Mouse (Mus musculus) intestine, embryonic 16.5 days (tissue): Measurements from ENCODE around the gene Adk. TPM values are rescaled to one million over a fixed set of nuclear protein-coding genes. Genes with fewer than 3 reads are reported as not detected.
"Not testable (repeated sequence)": the region's sequence is repeated elsewhere in the genome, so short reads cannot be mapped to it uniquely, and the experiment has no call there.

ENCODE experiments used
- ATAC-seq: fragments of 200-750 bp; cut with Nextera tagmentation; 2 replicates; pipeline ENCODE4 v1.8.0; 2017; ENCODE audit warnings: moderate TSS enrichment, moderate library complexity
- H3K27ac ChIP-seq: fragments of 300-500 bp; sonication (generic); 2 replicates; pipeline ENCODE4 v1.5.1; 2014; ENCODE audit warnings: mild to moderate bottlenecking, low read length
- H3K27me3 ChIP-seq: fragments of 300-500 bp; sonication (generic); replicated peaks from 2 replicates; pipeline ENCODE4 v1.6.1; 2014; ENCODE audit warnings: low read length, control low read depth, mixed read lengths; ENCODE audit not compliant: control insufficient read depth, insufficient read depth
- H3K36me3 ChIP-seq: fragments of 300-500 bp; sonication (generic); 2 replicates; pipeline ENCODE4 v1.6.1; 2014; ENCODE audit warnings: low read length, control low read depth; ENCODE audit not compliant: control insufficient read depth, insufficient read depth
- H3K4me1 ChIP-seq: fragments of 300-500 bp; sonication (generic); 2 replicates; pipeline ENCODE4 v1.6.1; 2014; ENCODE audit warnings: low read length, control low read depth, mixed read lengths; ENCODE audit not compliant: control insufficient read depth, insufficient read depth
- H3K4me2 ChIP-seq: fragments of 300-500 bp; sonication (generic); 2 replicates; pipeline ENCODE4 v1.6.1; 2014; ENCODE audit warnings: low read depth, low read length, control low read depth
- H3K4me3 ChIP-seq: fragments of 300-500 bp; sonication (generic); 2 replicates; pipeline ENCODE4 v1.5.1; 2014; ENCODE audit warnings: mild to moderate bottlenecking, low read length
- H3K9ac ChIP-seq: fragments of 300-500 bp; sonication (generic); 2 replicates; pipeline ENCODE4 v1.6.1; 2014; ENCODE audit warnings: low read depth, low read length
- H3K9me3 ChIP-seq: fragments of 300-500 bp; sonication (generic); 2 replicates; pipeline ENCODE4 v1.6.1; 2016; ENCODE audit warnings: low read length, control low read depth; ENCODE audit not compliant: control insufficient read depth
- WGBS: fragments of 180-500 bp; shearing (Covaris S2); extraction: QIAGEN DNeasy Blood & Tissue Kit; methylation state at CpG from one replicate; pipeline ENCODE4 v1.1.7; 2014; 5-methylcytosine and 5-hydroxymethylcytosine counted together
- polyA plus RNA-seq: library from polyadenylated mRNA; unstranded; fragments of >200 nt; fragmentation: Nextera tagmentation; extraction: Ambion mirVana; gene quantifications from 2 replicates; pipeline ENCODE4 v1.2.1, GENCODE M21; 2015

Gene Adk
- polyA plus RNA-seq, 1 experiment from 2014 or later = 244 TPM

- no peak overlapping the region for H3K4me3 ChIP-seq
- peaks cover 5% of the 10 kb centered on the region for H3K36me3 ChIP-seq
- H3K4me1 ChIP-seq = peaks cover 41% of the 10 kb centered on the region
- no peak overlapping the region for H3K9ac ChIP-seq
- H3K27ac ChIP-seq = no peak overlapping the region
- H3K4me2 ChIP-seq = no peak overlapping the region
- no peaks in the 10 kb centered on the region for H3K9me3 ChIP-seq
- WGBS = 38% methylated on average over 3 of the region's 3 CpGs
- H3K27me3 ChIP-seq = no peaks in the 10 kb centered on the region
- ATAC-seq = no peak
Measured at GRCm38 (mm10) chr14:21088731-21089130, 36.4 kb downstream of the Adk start.

GRCm38 (mm10) chr14:21090400-21090799, 38.0 kb downstream of the Adk start:
- Histone ChIP-seq H3K36me3 (peaks cover 5% of the 10 kb centered on the region), H3K27ac (peak overlapping the region; percentile 80), H3K4me1 (peaks cover 35% of the 10 kb centered on the region), H3K27me3 (no peaks in the 10 kb centered on the region), H3K4me3 (no peak overlapping the region), H3K9me3 (no peaks in the 10 kb centered on the region), H3K9ac (no peak overlapping the region), H3K4me2 (no peak overlapping the region)
- WGBS = 54% methylated on average over 3 of the region's 3 CpGs
- ATAC-seq = peak; percentile 78

- H3K9me3 ChIP-seq = no peaks in the 10 kb centered on the region
- no peak overlapping the region for H3K9ac ChIP-seq
- peak; percentile 79 for ATAC-seq
- H3K4me3 ChIP-seq = no peak overlapping the region
- peaks cover 31% of the 10 kb centered on the region for H3K4me1 ChIP-seq
- 74% methylated on average over 3 of the region's 3 CpGs for WGBS
- no peak overlapping the region for H3K4me2 ChIP-seq
- peaks cover 5% of the 10 kb centered on the region for H3K36me3 ChIP-seq
- H3K27ac ChIP-seq = peak overlapping the region; percentile 59; the same call in 1 of the 2 replicates
- H3K27me3 ChIP-seq = no peaks in the 10 kb centered on the region
Measured at GRCm38 (mm10) chr14:21090930-21091486, 38.6 kb downstream of the Adk start.

- H3K9ac ChIP-seq, H3K9me3 ChIP-seq, H3K36me3 ChIP-seq, H3K4me2 ChIP-seq, H3K27ac ChIP-seq, H3K4me1 ChIP-seq, H3K27me3 ChIP-seq, H3K4me3 ChIP-seq, ATAC-seq: not testable (repeated sequence)
Measured at GRCm38 (mm10) chr14:21094161-21094560, 41.8 kb downstream of the Adk start.

- ATAC-seq = peak; percentile 67
- H3K9ac ChIP-seq = no peak overlapping the region
Measured at GRCm38 (mm10) chr14:21096279-21096678, 43.9 kb downstream of the Adk start.

GRCm38 (mm10) chr14:21096689-21097088, 44.3 kb downstream of the Adk start:
- Histone ChIP-seq H3K27ac (peak overlapping the region; percentile 72), H3K36me3 (peaks cover 5% of the 10 kb centered on the region), H3K4me1 (peaks cover 11% of the 10 kb centered on the region; the same call in 1 of the 2 replicates), H3K9me3 (no peaks in the 10 kb centered on the region), H3K27me3 (no peaks in the 10 kb centered on the region), H3K9ac (no peak overlapping the region), H3K4me3 (no peak overlapping the region), H3K4me2 (peak overlapping the region; percentile 8; the same call in 1 of the 2 replicates)
- WGBS = 61% methylated on average over 4 of the region's 4 CpGs
- ATAC-seq = peak; percentile 99

More at GRCm38 (mm10) chr14:21096279-21096678, 43.9 kb downstream of the Adk start:
- Histone ChIP-seq H3K4me2 (0 out of 2 replicates have a peak overlapping the region, but pooled peaks have one; percentile 20), H3K9me3 (no peaks in the 10 kb centered on the region), H3K27me3 (no peaks in the 10 kb centered on the region), H3K4me3 (no peak overlapping the region), H3K27ac (peak overlapping the region; percentile 58), H3K4me1 (peaks cover 7% of the 10 kb centered on the region; the same call in 1 of the 2 replicates), H3K36me3 (peaks cover 5% of the 10 kb centered on the region)

GRCm38 (mm10) chr14:21099371-21099770, 47.0 kb downstream of the Adk start:
- no peaks in the 10 kb centered on the region for H3K27me3 ChIP-seq
- H3K27ac ChIP-seq = no peak overlapping the region
- ATAC-seq = no peak
- peaks cover 11% of the 10 kb centered on the region; the same call in 1 of the 2 replicates for H3K4me1 ChIP-seq
- no peak overlapping the region for H3K9ac ChIP-seq
- H3K36me3 ChIP-seq = no peaks in the 10 kb centered on the region
- WGBS = 62% methylated on average over 7 of the region's 7 CpGs
- H3K4me2 ChIP-seq = no peak overlapping the region
- no peak overlapping the region for H3K4me3 ChIP-seq
- no peaks in the 10 kb centered on the region for H3K9me3 ChIP-seq

GRCm38 (mm10) chr14:21100876-21101275, 48.5 kb downstream of the Adk start:
- H3K4me2 ChIP-seq = no peak overlapping the region
- no peak overlapping the region for H3K4me3 ChIP-seq
- no peak for ATAC-seq
- H3K9me3 ChIP-seq = no peaks in the 10 kb centered on the region
- H3K9ac ChIP-seq = no peak overlapping the region
- H3K4me1 ChIP-seq = peaks cover 11% of the 10 kb centered on the region; the same call in 1 of the 2 replicates
- whole genome bisulfite sequencing = 69% methylated on average over 2 of the region's 2 CpGs
- H3K36me3 ChIP-seq = no peaks in the 10 kb centered on the region
- H3K27ac ChIP-seq = no peak overlapping the region
- no peaks in the 10 kb centered on the region for H3K27me3 ChIP-seq

GRCm38 (mm10) chr14:21101562-21101961, 49.2 kb downstream of the Adk start:
- no peaks in the 10 kb centered on the region for H3K27me3 ChIP-seq
- ATAC-seq = no peak
- H3K4me3 ChIP-seq = no peak overlapping the region
- no peaks in the 10 kb centered on the region for H3K9me3 ChIP-seq
- no peak overlapping the region; the same call in 1 of the 2 replicates for H3K27ac ChIP-seq
- H3K4me2 ChIP-seq = no peak overlapping the region
- peaks cover 11% of the 10 kb centered on the region; the same call in 1 of the 2 replicates for H3K4me1 ChIP-seq
- 36% methylated on average over 7 of the region's 7 CpGs for WGBS
- no peak overlapping the region for H3K9ac ChIP-seq
- H3K36me3 ChIP-seq = no peaks in the 10 kb centered on the region
